ENCODE assay signal across 25 mouse cellular contexts in the genomic region with DNA sequence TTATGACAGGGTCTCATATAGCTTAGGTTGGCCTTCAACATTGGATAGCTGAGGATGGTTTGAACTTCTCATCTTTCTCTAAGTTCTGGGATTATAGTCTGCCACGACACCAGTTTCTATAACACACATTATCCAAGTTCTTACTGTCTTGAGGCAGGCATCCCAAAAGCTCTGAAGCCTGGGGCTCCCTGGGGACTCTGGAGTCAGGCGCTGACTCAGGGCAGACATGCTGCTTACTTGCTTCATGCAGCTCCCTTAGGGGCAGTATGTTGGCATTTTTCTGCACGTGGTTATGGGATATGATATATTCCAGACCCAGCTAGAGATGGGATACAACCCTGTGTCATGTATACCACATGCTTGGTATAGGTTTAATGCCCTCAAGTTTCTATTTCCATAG. TPM values are rescaled to one million over a fixed set of nuclear protein-coding genes. Genes with fewer than 3 reads are reported as not detected.
DNase-seq lines count a peak whose midpoint lies in the region; ATAC-seq and TF ChIP-seq lines count a peak whose summit lies in the region.
"Had no signal": no experiment of that assay in that cellular context is flagged by ENCODE, and none has a peak within 500 bp of the region (broad histone marks: within the 10 kb centered on the region; RNA-seq: fewer than 3 reads in every experiment).

No protein-coding gene starts in this region.

- H3K4me3 ChIP-seq in kidney, postnatal 0 days (replicated peaks; ENCODE audit: low read depth, low read length): no peak overlapping the region
- no peak overlapping the region for H3K4me3 ChIP-seq in kidney, embryonic 14.5 days (ENCODE audit: low read length)
- H3K4me3 ChIP-seq in brown adipose tissue, adult 24 weeks (ENCODE audit: insufficient read depth, low read depth, low read length): no peak overlapping the region
- H3K4me3 ChIP-seq: forebrain, embryonic 10.5 days; heart, embryonic 12.5 days; heart, embryonic 15.5 days; hindbrain, embryonic 10.5 days; hindbrain, embryonic 13.5 days; intestine, embryonic 15.5 days had no signal

- H3K9ac ChIP-seq in kidney, postnatal 0 days (ENCODE audit: low read depth, low read length): no peak overlapping the region
- no peak overlapping the region for H3K9ac ChIP-seq in kidney, embryonic 14.5 days (ENCODE audit: low read depth, low read length)
- H3K9ac ChIP-seq: forebrain, postnatal 0 days; heart, embryonic 12.5 days; heart, embryonic 15.5 days; hindbrain, embryonic 13.5 days; intestine, embryonic 15.5 days had no signal

- TF ChIP-seq CTCF in kidney, postnatal 0 days (IDR thresholded peaks at IDR 0.05; ENCODE audit: low read depth): no peak

- WGBS in kidney, postnatal 0 days: 87% methylated on average over 3 of the region's 3 CpGs
- 87% methylated on average over 3 of the region's 3 CpGs for WGBS in kidney, embryonic 14.5 days

- no peak for ATAC-seq in kidney, postnatal 0 days (replicated peaks; ENCODE audit: low FRiP score, low read depth)
- no peak for ATAC-seq in kidney, embryonic 14.5 days (ENCODE audit: low FRiP score, low TSS enrichment)
- ATAC-seq in CD4-positive, CD25-positive, alpha-beta regulatory T cell, adult 4 months: no peak
- ATAC-seq: forebrain, embryonic 14.5 days; forebrain, postnatal 0 days; hindbrain, embryonic 16.5 days; intestine, embryonic 15.5 days; Patski had no signal

- H3K4me1 ChIP-seq in kidney, postnatal 0 days (replicated peaks; ENCODE audit: insufficient read depth, low read length): no peaks in the 10 kb centered on the region
- no peaks in the 10 kb centered on the region for H3K4me1 ChIP-seq in kidney, embryonic 14.5 days (ENCODE audit: control insufficient read depth, insufficient read depth, low read length)
- H3K4me1 ChIP-seq in brown adipose tissue, adult 24 weeks (ENCODE audit: control insufficient read depth, insufficient read depth, insufficient read length, low read length): peaks cover 13% of the 10 kb centered on the region
- H3K4me1 ChIP-seq: forebrain, embryonic 10.5 days; heart, embryonic 15.5 days; hindbrain, embryonic 13.5 days had no signal

- H3K27ac ChIP-seq in kidney, postnatal 0 days: 0 out of 2 replicates have a peak overlapping the region, but pooled peaks have one; percentile 1
- no peak overlapping the region for H3K27ac ChIP-seq in kidney, embryonic 14.5 days (ENCODE audit: low read depth, low read length)
- peak overlapping the region; percentile 80 for H3K27ac ChIP-seq in brown adipose tissue, adult 24 weeks (replicated peaks; ENCODE audit: low read depth, low read length)
- H3K27ac ChIP-seq: forebrain, embryonic 10.5 days; heart, embryonic 15.5 days; hindbrain, embryonic 10.5 days; hindbrain, embryonic 13.5 days; intestine, embryonic 15.5 days had no signal

- no peaks in the 10 kb centered on the region for H3K9me3 ChIP-seq in kidney, postnatal 0 days (replicated peaks; ENCODE audit: low read length)
- H3K9me3 ChIP-seq in kidney, embryonic 14.5 days (ENCODE audit: control insufficient read depth, low read length): no peaks in the 10 kb centered on the region
- H3K9me3 ChIP-seq: forebrain, embryonic 10.5 days; heart, embryonic 12.5 days; heart, embryonic 15.5 days; hindbrain, embryonic 10.5 days; hindbrain, embryonic 13.5 days; intestine, embryonic 15.5 days had no signal

- no peaks in the 10 kb centered on the region for H3K27me3 ChIP-seq in kidney, postnatal 0 days (ENCODE audit: insufficient read depth, low read length)
- no peaks in the 10 kb centered on the region for H3K27me3 ChIP-seq in kidney, embryonic 14.5 days (ENCODE audit: control insufficient read depth, insufficient read depth, low read length)
- H3K27me3 ChIP-seq: heart, embryonic 12.5 days; heart, embryonic 15.5 days; hindbrain, embryonic 13.5 days; intestine, embryonic 15.5 days; Patski had no signal

- H3K36me3 ChIP-seq in kidney, postnatal 0 days (ENCODE audit: insufficient read depth, low read length): peaks cover 27% of the 10 kb centered on the region
- peaks cover 57% of the 10 kb centered on the region for H3K36me3 ChIP-seq in kidney, embryonic 14.5 days (ENCODE audit: control insufficient read depth, insufficient read depth, low read length)

- no peak overlapping the region for H3K4me2 ChIP-seq in kidney, postnatal 0 days (ENCODE audit: low read length)
- H3K4me2 ChIP-seq in kidney, embryonic 14.5 days (replicated peaks; ENCODE audit: low read depth, low read length): no peak overlapping the region
- H3K4me2 ChIP-seq: heart, embryonic 12.5 days; heart, embryonic 15.5 days; hindbrain, embryonic 13.5 days; intestine, embryonic 15.5 days had no signal

- no peak for DNase-seq in kidney, postnatal 0 days (ENCODE audit: low spot score)
- peak; percentile 61 for DNase-seq in MN1 (ENCODE audit: low spot score)
- DNase-seq in frontal cortex, postnatal 25 days (ENCODE audit: low spot score in 2 of 2): no peak
- DNase-seq in urinary bladder, adult 18-20 months (ENCODE audit: low spot score in 2 of 2): no peak
- DNase-seq: adrenal gland, postnatal 25 days; cerebellum, adult 18-20 months; cerebellum, adult 9-10 months; cerebellum, postnatal 14 days; forebrain, postnatal 0 days; gastrocnemius, postnatal 25 days; heart, adult 18-20 months; heart, postnatal 10 days; heart, postnatal 36 days had no signal

RNA-seq across cellular contexts. Expression of gene Tm9sf4, which starts 18.9 kb away (rescaled TPM):
- polyA plus RNA-seq in kidney, postnatal 0 days (2015; fragmentation: Nextera tagmentation; extraction: Ambion mirVana): 68.1 and 74.5 TPM in 2 replicates
- polyA plus RNA-seq in kidney, embryonic 14.5 days (2014; fragmentation: Nextera tagmentation; extraction: Ambion mirVana): 71.1 and 99.4 TPM in 2 replicates
- 28.8 and 36.9 TPM in 2 replicates for polyA plus RNA-seq in brown adipose tissue, adult 24 weeks (2012; ENCODE audit: insufficient read depth, insufficient read length, missing spikeins)
- 10 to 100 TPM; 41.1 to 62.2 TPM for polyA plus RNA-seq in CD4-positive, CD25-positive, alpha-beta regulatory T cell, adult 4 months (2017; shearing (Covaris generic))

RNA-seq across cellular contexts. Expression of gene Tspyl3, which starts 45.3 kb away (rescaled TPM):
- 9.3 and 10.6 TPM in 2 replicates for polyA plus RNA-seq in kidney, postnatal 0 days (2015; fragmentation: Nextera tagmentation; extraction: Ambion mirVana)
- 5.4 and 9.6 TPM in 2 replicates for polyA plus RNA-seq in kidney, embryonic 14.5 days (2014; fragmentation: Nextera tagmentation; extraction: Ambion mirVana)
- 0.32 and 0.38 TPM in 2 replicates for polyA plus RNA-seq in brown adipose tissue, adult 24 weeks (2012; ENCODE audit: insufficient read depth, insufficient read length, missing spikeins)
- 10 to 100 TPM; 23.8 to 25.2 TPM for polyA plus RNA-seq in CD4-positive, CD25-positive, alpha-beta regulatory T cell, adult 4 months (2017; shearing (Covaris generic))
